Mouse (Mus musculus): ENCODE results near the gene Zfp292. TPM values are rescaled to one million over a fixed set of nuclear protein-coding genes. Genes with fewer than 3 reads are reported as not detected.

Gene Zfp292
- polyA plus RNA-seq, 1 experiment from 2014 or later = 25.0 TPM

DNA sequence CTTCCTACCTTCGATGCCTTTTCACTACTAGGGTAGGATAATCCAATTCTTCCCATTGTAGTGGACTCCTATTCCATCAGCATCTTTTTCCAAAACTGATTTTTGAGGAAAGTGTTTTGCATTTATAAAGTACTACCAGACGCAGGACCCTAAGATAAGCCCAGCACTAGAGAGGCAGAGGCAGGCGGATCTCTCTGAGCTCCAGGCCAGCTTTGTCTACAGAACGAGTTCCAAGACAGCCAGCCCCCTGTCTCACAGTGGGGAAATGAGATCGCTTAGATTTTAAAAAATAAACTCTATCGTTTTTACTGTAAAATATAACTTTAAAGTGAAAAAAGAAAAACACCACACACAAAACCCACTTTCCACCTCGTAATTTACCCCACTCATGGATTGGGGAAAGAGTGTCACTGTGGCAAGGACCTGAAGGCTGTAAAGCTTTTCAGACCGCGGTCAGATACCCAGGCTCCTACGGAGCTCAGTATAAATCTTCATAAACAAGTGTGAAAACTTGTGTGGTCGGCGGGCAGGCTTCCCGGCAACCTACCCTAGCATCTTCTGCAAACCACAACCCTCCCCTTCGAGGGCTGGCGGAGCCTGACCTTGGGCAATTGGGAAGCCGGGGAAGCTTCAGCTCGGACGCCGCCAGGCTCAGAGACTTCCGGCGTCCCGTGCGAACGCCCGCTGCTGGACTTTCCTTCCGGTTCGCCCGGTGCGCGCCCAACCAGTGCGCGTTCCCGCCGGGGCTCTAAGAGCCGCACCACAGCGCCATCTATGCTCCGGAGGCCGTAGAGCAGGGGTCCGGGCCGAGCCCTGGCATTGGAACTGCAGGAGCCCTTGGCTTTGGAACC is 104.9 kb downstream of the Zfp292 start, which contains the start of gene Smim8:
Smim8 (minus strand) TSS at position 747 of the 851 bp plus-strand sequence.
- peak within 1 kb of the TSS; percentile 75 for H3K4me3 ChIP-seq
- 0 out of 2 replicates have a peak, but pooled peaks cover 3% of the 10 kb centered on the region for H3K4me1 ChIP-seq
- H3K36me3 ChIP-seq (replicated peaks) = no peaks in the 10 kb centered on the region
- peak within 1 kb of the TSS; percentile 88 for H3K27ac ChIP-seq (replicated peaks)
- WGBS = 6% methylated on average over 40 of the region's 40 CpGs
- peak; percentile 94 for DNase-seq (ENCODE audit: low spot score)
- H3K9me3 ChIP-seq = no peaks in the 10 kb centered on the region
- no peaks in the 10 kb centered on the region for H3K27me3 ChIP-seq (replicated peaks; ENCODE audit: low read depth, poor library complexity, severe bottlenecking)

DNA sequence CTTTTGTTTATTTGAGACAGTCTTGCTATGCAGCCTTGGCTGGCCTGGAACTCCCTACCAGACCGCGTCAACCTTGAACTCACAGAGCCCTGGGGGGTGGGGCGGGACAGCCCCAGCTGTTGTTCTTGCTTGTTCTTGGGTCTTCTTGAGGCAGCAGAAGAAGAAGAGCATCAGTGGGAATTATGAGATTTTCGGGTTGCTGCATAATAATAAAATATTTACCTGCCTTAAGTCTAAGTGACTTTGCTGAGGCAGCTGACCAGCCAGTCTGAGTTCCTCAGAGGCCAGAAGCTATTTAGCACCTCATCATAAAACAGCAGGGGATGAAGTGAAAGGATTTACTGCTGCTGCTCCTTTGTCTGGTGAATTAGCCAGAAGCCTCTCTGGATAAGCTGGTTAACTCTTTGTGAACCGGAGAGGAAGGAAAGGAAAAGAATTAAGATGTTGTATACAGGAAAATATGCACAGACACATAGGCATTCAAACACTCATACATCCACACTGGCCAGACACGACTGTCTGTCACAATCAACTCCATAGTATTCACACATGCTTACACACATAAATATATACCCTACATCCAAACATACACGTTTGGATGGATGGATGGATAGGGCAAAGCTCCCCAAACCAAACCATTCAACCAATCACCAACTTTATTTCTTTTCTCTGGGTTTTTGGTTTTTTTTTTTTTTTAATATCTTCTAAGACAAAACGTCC is 110.9 kb downstream of the Zfp292 start:
- Histone ChIP-seq H3K27me3 (replicated peaks; ENCODE audit: low read depth, poor library complexity, severe bottlenecking) (no peaks in the 10 kb centered on the region), H3K4me1 (0 out of 2 replicates have a peak, but pooled peaks cover 1% of the 10 kb centered on the region), H3K4me3 (no peak overlapping the region), H3K27ac (replicated peaks) (no peak overlapping the region), H3K36me3 (replicated peaks) (0 out of 2 replicates have a peak, but pooled peaks cover 10% of the 10 kb centered on the region), H3K9me3 (no peaks in the 10 kb centered on the region)
- WGBS = 15% methylated on average over 8 of the region's 8 CpGs
- peak; percentile 20 for DNase-seq (ENCODE audit: low spot score)

DNA sequence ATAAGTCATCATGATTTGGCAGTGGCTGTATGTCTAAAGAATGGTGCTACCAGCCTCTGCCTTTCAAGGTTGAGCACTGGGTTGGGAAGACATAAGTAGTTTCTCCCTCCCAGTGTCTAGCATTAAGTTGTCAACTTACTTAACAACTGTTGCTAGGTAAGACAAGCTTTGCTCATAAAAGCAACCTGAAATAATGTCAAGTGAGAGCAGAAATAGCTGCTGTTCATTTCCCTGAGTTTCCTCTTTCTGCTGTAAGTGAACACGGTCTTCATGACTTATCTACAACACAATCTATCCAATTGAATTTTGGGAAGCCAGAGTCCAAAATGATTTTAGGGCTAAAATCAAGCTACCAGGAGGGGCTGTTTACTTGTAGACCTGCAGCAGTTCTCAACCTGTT is 126.6 kb downstream of the Zfp292 start, which contains the start of gene Gm136:
Gm136 (minus strand) TSS at position 101 of the 400 bp plus-strand sequence.
- WGBS = 95% methylated on average over 1 of the region's 1 CpGs
- H3K36me3 ChIP-seq (replicated peaks) = no peaks in the 10 kb centered on the region

More for the DNA sequence above, 126.6 kb downstream of the Zfp292 start, which contains the start of gene Gm136:
- Histone ChIP-seq H3K4me3 (no peak within 1 kb of the TSS), H3K4me1 (no peaks in the 10 kb centered on the region), H3K27me3 (replicated peaks; ENCODE audit: low read depth, poor library complexity, severe bottlenecking) (no peaks in the 10 kb centered on the region), H3K27ac (replicated peaks) (no peak within 1 kb of the TSS), H3K9me3 (no peaks in the 10 kb centered on the region)
- no peak for DNase-seq (ENCODE audit: low spot score)

Other genes with a start within 250 kb of the Zfp292 start
- 52.0 and 56.3 TPM in 2 replicates for gene Slc35a1, start 195.5 kb downstream of the Zfp292 start, polyA plus RNA-seq (2016; fragmentation: Nextera tagmentation; extraction: Ambion mirVana)
- gene Cfap206, start 152.8 kb downstream of the Zfp292 start, polyA plus RNA-seq (2016; fragmentation: Nextera tagmentation; extraction: Ambion mirVana) = 0.42 and 0.67 TPM in 2 replicates
- not detected in 2 replicates for gene Gm136, start 126.7 kb downstream of the Zfp292 start, polyA plus RNA-seq (2016; fragmentation: Nextera tagmentation; extraction: Ambion mirVana)
- gene Smim8, start 104.5 kb downstream of the Zfp292 start, polyA plus RNA-seq (2016; fragmentation: Nextera tagmentation; extraction: Ambion mirVana) = 34.8 and 34.9 TPM in 2 replicates
- gene Cga, start 10.8 kb upstream of the Zfp292 start, polyA plus RNA-seq (2016; fragmentation: Nextera tagmentation; extraction: Ambion mirVana) = 2.4 and 2.8 TPM in 2 replicates

Measured in embryonic facial prominence, embryonic 10.5 days (tissue).